In genomic region chr4:46094916-46095825, GRCm38 (mm10) we compare ENCODE assay signal across 10 mouse cellular contexts. TPM values are rescaled to one million over a fixed set of nuclear protein-coding genes. Genes with fewer than 3 reads are reported as not detected.
DNase-seq lines count a peak whose midpoint lies in the region; ATAC-seq and TF ChIP-seq lines count a peak whose summit lies in the region.
"Had no signal": no experiment of that assay in that cellular context is flagged by ENCODE, and none has a peak within 500 bp of the region (broad histone marks: within the 10 kb centered on the region; RNA-seq: fewer than 3 reads in every experiment).

No protein-coding gene starts in this region.

- no peak for TF ChIP-seq POLR2A in bone marrow macrophage, adult 2 months (IDR thresholded peaks at IDR 0.05; ENCODE audit: borderline replicate concordance, low read depth, low read length)

- WGBS in hindbrain, embryonic 12.5 days: 72% methylated on average over 15 of the region's 15 CpGs
- WGBS in hindbrain, embryonic 11.5 days: 83% methylated on average over 15 of the region's 15 CpGs
- 45% methylated on average over 15 of the region's 15 CpGs for WGBS in heart, postnatal 0 days
- WGBS in liver, embryonic 11.5 days: 71% methylated on average over 15 of the region's 15 CpGs

- no peak for TF ChIP-seq CTCF in bone marrow macrophage, adult 2 months (IDR thresholded peaks at IDR 0.05; ENCODE audit: low read depth, low read length)
- TF ChIP-seq CTCF in heart, postnatal 0 days (IDR thresholded peaks at IDR 0.05; ENCODE audit: low read depth): no peak

- H3K4me3 ChIP-seq in hindbrain, embryonic 12.5 days: no peak overlapping the region
- H3K4me3 ChIP-seq in hindbrain, embryonic 11.5 days (ENCODE audit: low read depth, low read length): no peak overlapping the region
- no peak overlapping the region for H3K4me3 ChIP-seq in bone marrow macrophage, adult 2 months (ENCODE audit: insufficient read depth, low read length)
- no peak overlapping the region for H3K4me3 ChIP-seq in heart, postnatal 0 days (ENCODE audit: low read depth, low read length)
- no peak overlapping the region for H3K4me3 ChIP-seq in liver, embryonic 11.5 days (ENCODE audit: low read depth, low read length)
- H3K4me3 ChIP-seq: embryonic facial prominence, embryonic 12.5 days had no signal

- no peak for DNase-seq in hindbrain, embryonic 11.5 days (ENCODE audit: low spot score)
- DNase-seq in 416B (ENCODE audit: low read depth): peak; percentile 73
- DNase-seq in heart, postnatal 0 days (ENCODE audit: low spot score): no peak
- DNase-seq in spleen, postnatal 14 days (ENCODE audit: low spot score in 2 of 2): no peak
- no peak for DNase-seq in liver, embryonic 11.5 days (ENCODE audit: low spot score)
- no peak for DNase-seq in right cerebral cortex, postnatal 14 days

- H3K4me2 ChIP-seq in hindbrain, embryonic 12.5 days (replicated peaks): no peak overlapping the region
- no peak overlapping the region for H3K4me2 ChIP-seq in hindbrain, embryonic 11.5 days (replicated peaks; ENCODE audit: low read depth, low read length)
- H3K4me2 ChIP-seq in heart, postnatal 0 days (ENCODE audit: low read depth, low read length): no peak overlapping the region
- no peak overlapping the region for H3K4me2 ChIP-seq in liver, embryonic 11.5 days
- H3K4me2 ChIP-seq: embryonic facial prominence, embryonic 12.5 days had no signal

- no peaks in the 10 kb centered on the region for H3K9me3 ChIP-seq in hindbrain, embryonic 12.5 days (replicated peaks)
- H3K9me3 ChIP-seq in hindbrain, embryonic 11.5 days (ENCODE audit: control insufficient read depth, low read length): no peaks in the 10 kb centered on the region
- H3K9me3 ChIP-seq in heart, postnatal 0 days (replicated peaks; ENCODE audit: control insufficient read depth, low read length): no peaks in the 10 kb centered on the region
- no peaks in the 10 kb centered on the region for H3K9me3 ChIP-seq in liver, embryonic 11.5 days (ENCODE audit: control insufficient read depth, low read length)
- H3K9me3 ChIP-seq: embryonic facial prominence, embryonic 12.5 days had no signal

- no peak overlapping the region for H3K27ac ChIP-seq in hindbrain, embryonic 12.5 days
- no peak overlapping the region for H3K27ac ChIP-seq in hindbrain, embryonic 11.5 days (ENCODE audit: low read depth, low read length)
- H3K27ac ChIP-seq in bone marrow macrophage, adult 2 months (ENCODE audit: insufficient read depth, low read depth, low read length): 0 out of 2 replicates have a peak overlapping the region, but pooled peaks have one; percentile 6
- peak overlapping the region; percentile 39; the same call in 1 of the 2 replicates for H3K27ac ChIP-seq in heart, postnatal 0 days (ENCODE audit: low read depth)
- no peak overlapping the region for H3K27ac ChIP-seq in liver, embryonic 11.5 days (ENCODE audit: low read depth, low read length)
- H3K27ac ChIP-seq: embryonic facial prominence, embryonic 12.5 days; kidney, postnatal 0 days had no signal

- peaks cover 7% of the 10 kb centered on the region; the same call in 1 of the 2 replicates for H3K4me1 ChIP-seq in hindbrain, embryonic 12.5 days
- no peaks in the 10 kb centered on the region for H3K4me1 ChIP-seq in hindbrain, embryonic 11.5 days (replicated peaks; ENCODE audit: control insufficient read depth, insufficient read depth, low read length)
- H3K4me1 ChIP-seq in bone marrow macrophage, adult 2 months (ENCODE audit: control insufficient read depth, insufficient read depth, low read length): peaks cover 30% of the 10 kb centered on the region
- peaks cover 3% of the 10 kb centered on the region; the same call in 1 of the 2 replicates for H3K4me1 ChIP-seq in heart, postnatal 0 days (ENCODE audit: control insufficient read depth, insufficient read depth)
- H3K4me1 ChIP-seq in liver, embryonic 11.5 days (replicated peaks; ENCODE audit: control insufficient read depth, insufficient read depth, low read length): no peaks in the 10 kb centered on the region
- H3K4me1 ChIP-seq: embryonic facial prominence, embryonic 12.5 days had no signal

- peak; percentile 35; the same call in 1 of the 2 replicates for ATAC-seq in hindbrain, embryonic 12.5 days (ENCODE audit: low FRiP score)
- no peak for ATAC-seq in hindbrain, embryonic 11.5 days (ENCODE audit: low FRiP score)
- peak; percentile 33 for ATAC-seq in heart, postnatal 0 days (ENCODE audit: insufficient read depth, low read depth)
- no peak for ATAC-seq in liver, embryonic 11.5 days (replicated peaks; ENCODE audit: low FRiP score)

- H3K36me3 ChIP-seq in hindbrain, embryonic 12.5 days: no peaks in the 10 kb centered on the region
- H3K36me3 ChIP-seq in hindbrain, embryonic 11.5 days (ENCODE audit: control insufficient read depth, insufficient read depth, low read length): no peaks in the 10 kb centered on the region
- H3K36me3 ChIP-seq in heart, postnatal 0 days (replicated peaks; ENCODE audit: control insufficient read depth, insufficient read depth, low read length): peaks cover 68% of the 10 kb centered on the region
- H3K36me3 ChIP-seq in liver, embryonic 11.5 days (ENCODE audit: control insufficient read depth, insufficient read depth, low read length): peaks cover 10% of the 10 kb centered on the region
- H3K36me3 ChIP-seq: embryonic facial prominence, embryonic 12.5 days had no signal

- no peak overlapping the region for H3K9ac ChIP-seq in hindbrain, embryonic 12.5 days
- no peak overlapping the region for H3K9ac ChIP-seq in hindbrain, embryonic 11.5 days (ENCODE audit: low read depth, low read length)
- no peak overlapping the region for H3K9ac ChIP-seq in heart, postnatal 0 days (replicated peaks; ENCODE audit: low read depth, low read length)
- H3K9ac ChIP-seq in liver, embryonic 11.5 days (ENCODE audit: low read depth, low read length): no peak overlapping the region
- H3K9ac ChIP-seq: embryonic facial prominence, embryonic 12.5 days had no signal

- no peaks in the 10 kb centered on the region for H3K27me3 ChIP-seq in hindbrain, embryonic 12.5 days
- H3K27me3 ChIP-seq in hindbrain, embryonic 11.5 days (ENCODE audit: control insufficient read depth, insufficient read depth, low read length): no peaks in the 10 kb centered on the region
- H3K27me3 ChIP-seq in heart, postnatal 0 days (ENCODE audit: control insufficient read depth, insufficient read depth, low read length): no peaks in the 10 kb centered on the region
- H3K27me3 ChIP-seq in liver, embryonic 11.5 days (replicated peaks; ENCODE audit: control insufficient read depth, insufficient read depth, low read length): no peaks in the 10 kb centered on the region
- H3K27me3 ChIP-seq: embryonic facial prominence, embryonic 12.5 days had no signal

- no peak for TF ChIP-seq EP300 in heart, postnatal 0 days (IDR thresholded peaks at IDR 0.05; ENCODE audit: low read depth)

RNA-seq across cellular contexts. Expression of gene Ncbp1, which starts 43.2 kb away (rescaled TPM):
- 102 and 105 TPM in 2 replicates for polyA plus RNA-seq in hindbrain, embryonic 12.5 days (2016; fragmentation: Nextera tagmentation; extraction: Ambion mirVana)
- 124 and 139 TPM in 2 replicates for polyA plus RNA-seq in hindbrain, embryonic 11.5 days (2014; fragmentation: Nextera tagmentation; extraction: Ambion mirVana)
- 24.5 and 24.7 TPM in 2 replicates for polyA plus RNA-seq in bone marrow macrophage, adult 2 months (2012; ENCODE audit: insufficient read depth, insufficient read length, missing spikeins)
- 18.2 and 25.9 TPM in 2 replicates for total RNA-seq in heart, postnatal 0 days (2014; rRNA removed; ENCODE audit: low replicate concordance)
- 24.1 and 25.7 TPM in 2 replicates for polyA plus RNA-seq in heart, postnatal 0 days (2015; fragmentation: Nextera tagmentation; extraction: Ambion mirVana)
- 97.9 and 110 TPM in 2 replicates for polyA plus RNA-seq in liver, embryonic 11.5 days (2014; fragmentation: Nextera tagmentation; extraction: Ambion mirVana)

RNA-seq across cellular contexts. Expression of gene Tstd2, which starts 43.3 kb away (rescaled TPM):
- polyA plus RNA-seq in hindbrain, embryonic 12.5 days (2016; fragmentation: Nextera tagmentation; extraction: Ambion mirVana): 55.6 and 56.1 TPM in 2 replicates
- 39.3 and 41.4 TPM in 2 replicates for polyA plus RNA-seq in hindbrain, embryonic 11.5 days (2014; fragmentation: Nextera tagmentation; extraction: Ambion mirVana)
- 30.8 and 34.2 TPM in 2 replicates for polyA plus RNA-seq in bone marrow macrophage, adult 2 months (2012; ENCODE audit: insufficient read depth, insufficient read length, missing spikeins)
- total RNA-seq in heart, postnatal 0 days (2014; rRNA removed; ENCODE audit: low replicate concordance): 16.4 and 17.8 TPM in 2 replicates
- polyA plus RNA-seq in heart, postnatal 0 days (2015; fragmentation: Nextera tagmentation; extraction: Ambion mirVana): 13.5 and 15.3 TPM in 2 replicates
- 30.8 TPM in 2 replicates for polyA plus RNA-seq in liver, embryonic 11.5 days (2014; fragmentation: Nextera tagmentation; extraction: Ambion mirVana)

RNA-seq across cellular contexts. Expression of gene Tmod1, which starts 56.4 kb away (rescaled TPM):
- 4.8 and 5.1 TPM in 2 replicates for polyA plus RNA-seq in hindbrain, embryonic 12.5 days (2016; fragmentation: Nextera tagmentation; extraction: Ambion mirVana)
- polyA plus RNA-seq in hindbrain, embryonic 11.5 days (2014; fragmentation: Nextera tagmentation; extraction: Ambion mirVana): 3.6 and 4.9 TPM in 2 replicates
- polyA plus RNA-seq in bone marrow macrophage, adult 2 months (2012; ENCODE audit: insufficient read depth, insufficient read length, missing spikeins): 0.89 and 1.2 TPM in 2 replicates
- 127 and 163 TPM in 2 replicates for total RNA-seq in heart, postnatal 0 days (2014; rRNA removed; ENCODE audit: low replicate concordance)
- polyA plus RNA-seq in heart, postnatal 0 days (2015; fragmentation: Nextera tagmentation; extraction: Ambion mirVana): 220 and 224 TPM in 2 replicates
- 27.1 and 28.6 TPM in 2 replicates for polyA plus RNA-seq in liver, embryonic 11.5 days (2014; fragmentation: Nextera tagmentation; extraction: Ambion mirVana)

Comparison
In these comparisons a context has a peak if more than half of its experiments do, and no peak if none do; other contexts are left out.
1. ATAC-seq: peak in hindbrain, embryonic 12.5 days (single experiment) and heart, postnatal 0 days (single experiment); none in hindbrain, embryonic 11.5 days (single experiment) and liver, embryonic 11.5 days (single experiment).
2. H3K27ac ChIP-seq: peak in bone marrow macrophage, adult 2 months (single experiment) and heart, postnatal 0 days (single experiment); none in hindbrain, embryonic 12.5 days (single experiment), hindbrain, embryonic 11.5 days (single experiment) and liver, embryonic 11.5 days (single experiment).